Mouse (Mus musculus): Measurements from ENCODE around the gene Rab11b. TPM values are rescaled to one million over a fixed set of nuclear protein-coding genes. Genes with fewer than 3 reads are reported as not detected.

Rab11b gene
- polyA plus RNA-seq, 1 experiment from 2014 or later = 347 TPM

DNA sequence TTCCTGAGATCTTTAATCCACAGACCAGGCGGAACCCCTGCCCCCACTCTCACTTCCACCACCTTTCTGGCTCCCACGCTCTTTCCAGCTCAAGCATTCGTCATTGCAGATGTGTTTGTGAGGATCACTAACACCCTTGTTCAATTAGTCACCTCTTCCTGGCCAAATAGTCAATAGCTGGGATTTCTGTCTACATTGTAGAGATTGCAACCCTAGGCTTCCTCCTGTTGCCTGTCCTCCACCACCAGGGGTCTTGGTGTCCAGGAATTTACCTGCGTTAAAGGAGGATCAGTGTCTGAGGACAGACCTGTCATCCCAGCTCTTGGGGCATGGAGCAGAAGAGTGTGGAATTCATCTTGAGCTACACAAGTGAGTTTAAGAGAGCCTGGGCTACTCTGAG lies 21.7 kb upstream of the Rab11b start:
- no peaks in the 10 kb centered on the region for H3K9me3 ChIP-seq
- H3K4me1 ChIP-seq = peaks cover 70% of the 10 kb centered on the region
- peaks cover 15% of the 10 kb centered on the region for H3K36me3 ChIP-seq (replicated peaks)
- H3K4me3 ChIP-seq = peak overlapping the region; percentile 62
- no peaks in the 10 kb centered on the region for H3K27me3 ChIP-seq (replicated peaks; ENCODE audit: low read depth, poor library complexity, severe bottlenecking)
- DNase-seq (ENCODE audit: low spot score) = no peak
- WGBS = 38% methylated on average over 4 of the region's 4 CpGs
- peak overlapping the region; percentile 87 for H3K27ac ChIP-seq (replicated peaks)

GRCm38 (mm10) chr17:33781124-33781977 lies 21.0 kb upstream of the Rab11b start, which contains the start of gene Angptl4:
Gene Angptl4, minus strand, starts transcription at chr17:33781830.
- peak within 1 kb of the TSS; percentile 62 for H3K4me3 ChIP-seq
- no peaks in the 10 kb centered on the region for H3K9me3 ChIP-seq
- peaks cover 22% of the 10 kb centered on the region for H3K36me3 ChIP-seq (replicated peaks)
- peaks cover 70% of the 10 kb centered on the region for H3K4me1 ChIP-seq
- peak within 1 kb of the TSS; percentile 87 for H3K27ac ChIP-seq (replicated peaks)
- no peaks in the 10 kb centered on the region for H3K27me3 ChIP-seq (replicated peaks; ENCODE audit: low read depth, poor library complexity, severe bottlenecking)
- WGBS = 2% methylated on average over 50 of the region's 50 CpGs
- DNase-seq (ENCODE audit: low spot score) = peak; percentile 80

- Histone ChIP-seq H3K36me3 (replicated peaks) (peaks cover 31% of the 10 kb centered on the region), H3K9me3 (no peaks in the 10 kb centered on the region), H3K27ac (replicated peaks) (peak overlapping the region; percentile 87), H3K4me1 (peaks cover 62% of the 10 kb centered on the region), H3K27me3 (replicated peaks; ENCODE audit: low read depth, poor library complexity, severe bottlenecking) (no peaks in the 10 kb centered on the region), H3K4me3 (peak overlapping the region; percentile 62)
- DNase-seq (ENCODE audit: low spot score) = no peak
- 86% methylated on average over 5 of the region's 5 CpGs for WGBS
Measured at GRCm38 (mm10) chr17:33780431-33780830, 20.1 kb upstream of the Rab11b start.

DNA sequence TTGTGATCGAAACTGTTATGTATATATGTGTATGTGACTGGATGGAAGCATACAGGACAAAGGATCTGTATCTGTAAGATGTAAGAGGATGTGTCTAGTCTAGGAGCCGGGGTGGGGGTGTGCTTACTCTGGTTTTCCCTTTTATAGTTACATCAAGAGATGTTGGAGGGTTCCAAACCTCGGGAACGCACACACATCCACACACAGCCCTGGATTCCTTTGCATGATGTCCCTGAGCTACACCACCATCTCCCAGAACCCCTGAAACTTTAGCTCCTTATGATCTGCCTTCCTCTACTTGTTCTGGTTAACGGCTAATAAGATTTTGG lies 19.6 kb upstream of the Rab11b start:
- DNase-seq (ENCODE audit: low spot score) = no peak
- peaks cover 59% of the 10 kb centered on the region for H3K4me1 ChIP-seq
- no peaks in the 10 kb centered on the region for H3K9me3 ChIP-seq
- H3K27ac ChIP-seq (replicated peaks) = peak overlapping the region; percentile 87
- H3K4me3 ChIP-seq = peak overlapping the region; percentile 62
- 82% methylated on average over 5 of the region's 5 CpGs for WGBS
- peaks cover 36% of the 10 kb centered on the region for H3K36me3 ChIP-seq (replicated peaks)
- H3K27me3 ChIP-seq (replicated peaks; ENCODE audit: low read depth, poor library complexity, severe bottlenecking) = no peaks in the 10 kb centered on the region

DNA sequence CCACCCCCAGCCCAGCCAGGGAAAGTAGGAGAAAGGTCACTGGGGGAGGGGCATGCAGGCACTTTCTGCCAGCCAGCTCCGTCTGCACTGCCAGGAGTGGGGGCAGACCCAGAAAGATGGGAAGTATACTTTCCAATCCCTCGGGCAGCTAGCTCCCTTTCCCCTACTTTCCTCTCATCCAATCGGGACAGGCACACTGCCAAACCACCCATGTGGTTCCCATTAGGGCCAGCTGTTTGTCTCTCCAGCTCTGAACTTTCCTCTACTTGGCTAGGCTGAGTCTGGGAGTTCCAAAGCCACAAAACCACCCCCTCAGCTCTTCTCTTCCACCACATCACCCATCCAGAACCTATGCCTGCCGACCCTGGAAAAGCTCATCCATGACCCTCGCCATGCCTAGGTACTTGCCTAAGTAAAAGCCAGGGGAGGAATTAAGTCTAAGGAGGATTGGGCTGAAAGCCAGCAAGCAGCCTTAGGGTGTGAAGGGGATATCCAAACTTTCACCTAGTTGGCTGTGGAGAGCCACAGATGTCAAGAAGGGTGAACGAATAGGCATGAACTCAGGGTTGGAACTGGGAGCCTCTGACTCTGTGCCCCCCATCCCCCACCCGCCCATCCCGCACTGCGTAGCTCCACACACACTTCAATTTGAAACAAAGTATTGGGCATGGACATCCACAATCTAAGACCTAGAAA lies 19.1 kb upstream of the Rab11b start:
- DNase-seq (ENCODE audit: low spot score) = peak; percentile 93
- Histone ChIP-seq H3K27me3 (replicated peaks; ENCODE audit: low read depth, poor library complexity, severe bottlenecking) (no peaks in the 10 kb centered on the region), H3K27ac (replicated peaks) (peak overlapping the region; percentile 87), H3K9me3 (no peaks in the 10 kb centered on the region), H3K4me1 (peaks cover 59% of the 10 kb centered on the region), H3K4me3 (peak overlapping the region; percentile 62), H3K36me3 (replicated peaks) (peaks cover 42% of the 10 kb centered on the region)
- WGBS = 40% methylated on average over 9 of the region's 9 CpGs

DNA sequence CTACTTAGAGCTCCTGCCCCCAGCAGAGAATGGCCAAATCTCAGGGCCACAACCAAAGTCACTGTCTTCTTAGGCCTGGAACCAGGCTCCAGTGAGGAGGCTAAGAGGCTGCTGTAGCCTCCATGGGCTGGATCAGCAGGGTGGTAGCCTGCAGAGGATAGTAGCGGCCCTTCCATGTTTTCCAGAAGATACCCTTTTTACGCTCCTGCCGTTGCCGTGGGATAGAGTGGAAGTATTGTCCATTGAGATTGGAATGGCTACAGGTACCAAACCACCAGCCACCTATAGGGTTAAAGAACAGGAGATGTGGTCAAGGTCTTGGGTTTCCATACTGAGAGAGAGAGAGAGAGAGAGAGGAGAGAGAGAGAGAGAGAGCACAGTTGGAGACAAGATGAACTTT lies 15.0 kb upstream of the Rab11b start:
- H3K36me3 ChIP-seq (replicated peaks) = peaks cover 44% of the 10 kb centered on the region
- H3K4me3 ChIP-seq = no peak overlapping the region
- H3K27ac ChIP-seq (replicated peaks) = no peak overlapping the region
- no peaks in the 10 kb centered on the region for H3K27me3 ChIP-seq (replicated peaks; ENCODE audit: low read depth, poor library complexity, severe bottlenecking)
- H3K4me1 ChIP-seq = peaks cover 25% of the 10 kb centered on the region
- 95% methylated on average over 4 of the region's 4 CpGs for WGBS
- DNase-seq (ENCODE audit: low spot score) = no peak
- no peaks in the 10 kb centered on the region for H3K9me3 ChIP-seq

DNA sequence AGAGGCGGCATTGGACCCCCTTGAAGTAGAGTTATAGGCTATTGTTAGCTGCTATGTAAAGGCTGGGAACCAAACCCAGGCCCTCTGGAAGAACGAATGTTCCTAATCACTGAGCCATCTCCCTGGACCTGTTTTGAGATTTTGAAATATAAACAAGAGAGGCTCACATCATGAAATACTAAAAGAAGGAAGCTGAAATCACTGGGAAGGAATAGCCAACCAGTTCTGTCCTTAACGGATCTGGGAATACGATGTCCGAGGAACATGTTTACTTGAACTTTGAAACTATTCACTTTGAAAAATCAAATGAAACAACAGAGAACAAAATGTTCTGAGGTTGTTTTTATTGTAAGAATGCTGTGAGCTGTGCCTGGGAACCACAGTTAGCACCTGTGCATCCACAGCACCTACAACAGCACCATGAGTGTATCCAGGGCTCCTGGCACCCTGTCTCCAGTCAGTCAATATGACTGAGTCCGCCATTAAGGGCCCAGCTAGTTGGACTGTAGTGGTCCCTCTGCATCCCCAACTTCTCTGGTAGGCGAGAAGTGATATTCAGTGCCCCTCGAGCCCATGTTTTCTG lies 14.3 kb upstream of the Rab11b start:
- Histone ChIP-seq H3K27me3 (replicated peaks; ENCODE audit: low read depth, poor library complexity, severe bottlenecking) (no peaks in the 10 kb centered on the region), H3K4me1 (peaks cover 19% of the 10 kb centered on the region), H3K4me3 (no peak overlapping the region), H3K27ac (replicated peaks) (no peak overlapping the region), H3K36me3 (replicated peaks) (peaks cover 44% of the 10 kb centered on the region), H3K9me3 (no peaks in the 10 kb centered on the region)
- DNase-seq (ENCODE audit: low spot score) = no peak
- WGBS = 92% methylated on average over 8 of the region's 8 CpGs

- Histone ChIP-seq H3K4me3 (no peak overlapping the region), H3K36me3 (replicated peaks) (peaks cover 44% of the 10 kb centered on the region), H3K9me3 (no peaks in the 10 kb centered on the region), H3K27ac (replicated peaks) (no peak overlapping the region), H3K27me3 (replicated peaks; ENCODE audit: low read depth, poor library complexity, severe bottlenecking) (no peaks in the 10 kb centered on the region), H3K4me1 (peaks cover 12% of the 10 kb centered on the region)
- DNase-seq (ENCODE audit: low spot score) = no peak
- WGBS = 89% methylated on average over 6 of the region's 6 CpGs
Measured at GRCm38 (mm10) chr17:33773871-33774572, 13.7 kb upstream of the Rab11b start.

GRCm38 (mm10) chr17:33773426-33773825 lies 13.1 kb upstream of the Rab11b start:
- Histone ChIP-seq H3K4me1 (peaks cover 6% of the 10 kb centered on the region), H3K27ac (replicated peaks) (no peak overlapping the region), H3K27me3 (replicated peaks; ENCODE audit: low read depth, poor library complexity, severe bottlenecking) (no peaks in the 10 kb centered on the region), H3K36me3 (replicated peaks) (peaks cover 42% of the 10 kb centered on the region), H3K4me3 (no peak overlapping the region), H3K9me3 (no peaks in the 10 kb centered on the region)
- WGBS = 79% methylated on average over 6 of the region's 6 CpGs
- no peak for DNase-seq (ENCODE audit: low spot score)

GRCm38 (mm10) chr17:33771617-33772016 lies 11.3 kb upstream of the Rab11b start:
- no peaks in the 10 kb centered on the region for H3K27me3 ChIP-seq (replicated peaks; ENCODE audit: low read depth, poor library complexity, severe bottlenecking)
- H3K27ac ChIP-seq (replicated peaks) = no peak overlapping the region
- 95% methylated on average over 4 of the region's 4 CpGs for WGBS
- H3K4me1 ChIP-seq = no peaks in the 10 kb centered on the region
- no peak for DNase-seq (ENCODE audit: low spot score)
- no peaks in the 10 kb centered on the region for H3K9me3 ChIP-seq
- peaks cover 24% of the 10 kb centered on the region for H3K36me3 ChIP-seq (replicated peaks)
- H3K4me3 ChIP-seq = no peak overlapping the region

DNA sequence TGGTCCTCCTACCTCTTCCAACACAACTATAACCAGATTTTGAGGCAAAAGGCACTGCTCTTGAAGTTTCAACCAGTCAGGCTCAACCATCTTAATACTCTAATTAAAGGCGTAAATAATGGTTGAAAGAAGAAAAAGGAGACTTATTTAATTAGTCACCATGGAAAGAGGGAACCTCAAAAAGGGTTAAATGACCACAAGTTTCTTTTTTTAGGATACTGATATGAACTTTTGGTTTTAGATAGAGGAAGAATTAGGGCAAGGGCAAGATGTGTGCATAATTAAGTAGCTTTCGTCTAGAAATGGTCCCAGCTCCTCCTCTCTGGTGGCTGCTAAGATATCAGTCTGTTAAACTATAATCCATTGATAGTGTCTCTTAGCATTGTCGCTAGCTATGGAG lies 6.1 kb upstream of the Rab11b start:
- WGBS = 84% methylated on average over 3 of the region's 3 CpGs

DNA sequence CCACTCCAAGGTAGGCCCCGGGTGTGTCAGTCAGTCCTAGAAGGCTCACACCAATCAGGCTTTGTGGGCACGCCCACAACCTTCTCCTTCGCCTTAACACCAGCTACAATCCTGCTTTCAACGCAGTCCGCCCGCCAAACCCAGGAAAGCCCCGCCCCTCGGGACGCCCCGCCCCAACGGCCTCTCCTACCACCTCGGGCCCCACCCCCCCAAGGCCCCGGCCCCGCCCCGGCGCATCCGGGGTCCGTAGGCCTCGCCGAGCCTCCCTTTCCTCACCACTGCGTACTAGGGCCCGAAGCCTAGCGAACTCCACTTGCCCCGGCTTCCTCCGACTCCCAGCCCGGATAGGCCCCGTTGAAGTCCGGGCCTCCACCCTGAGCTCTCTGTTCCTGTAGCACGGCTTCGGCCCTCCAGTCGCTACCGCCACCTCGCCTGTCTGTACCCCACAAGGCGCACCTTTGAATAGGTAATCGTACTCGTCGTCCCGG lies 519 bp downstream of the Rab11b start:
- H3K4me3 ChIP-seq = peak overlapping the region; percentile 93
- peak; percentile 96 for DNase-seq (ENCODE audit: low spot score)

More for the DNA sequence above, 6.1 kb upstream of the Rab11b start:
- no peak overlapping the region for H3K27ac ChIP-seq (replicated peaks)
- H3K27me3 ChIP-seq (replicated peaks; ENCODE audit: low read depth, poor library complexity, severe bottlenecking) = no peaks in the 10 kb centered on the region
- no peaks in the 10 kb centered on the region for H3K4me1 ChIP-seq
- no peaks in the 10 kb centered on the region for H3K36me3 ChIP-seq (replicated peaks)
- no peak for DNase-seq (ENCODE audit: low spot score)
- H3K4me3 ChIP-seq = no peak overlapping the region
- no peaks in the 10 kb centered on the region for H3K9me3 ChIP-seq

More for the DNA sequence above, 519 bp downstream of the Rab11b start:
- Histone ChIP-seq H3K27ac (replicated peaks) (peak overlapping the region; percentile 100), H3K4me1 (peaks cover 46% of the 10 kb centered on the region), H3K36me3 (replicated peaks) (peaks cover 33% of the 10 kb centered on the region), H3K9me3 (no peaks in the 10 kb centered on the region), H3K27me3 (replicated peaks; ENCODE audit: low read depth, poor library complexity, severe bottlenecking) (no peaks in the 10 kb centered on the region)
- under 1% methylated on average over 38 of the region's 38 CpGs for WGBS
